Mouse (Mus musculus): ENCODE data around the gene Cttnbp2. TPM values are rescaled to one million over a fixed set of nuclear protein-coding genes. Genes with fewer than 3 reads are reported as not detected.

Cttnbp2 gene
- polyA plus RNA-seq, 1 experiment: not detected

DNA sequence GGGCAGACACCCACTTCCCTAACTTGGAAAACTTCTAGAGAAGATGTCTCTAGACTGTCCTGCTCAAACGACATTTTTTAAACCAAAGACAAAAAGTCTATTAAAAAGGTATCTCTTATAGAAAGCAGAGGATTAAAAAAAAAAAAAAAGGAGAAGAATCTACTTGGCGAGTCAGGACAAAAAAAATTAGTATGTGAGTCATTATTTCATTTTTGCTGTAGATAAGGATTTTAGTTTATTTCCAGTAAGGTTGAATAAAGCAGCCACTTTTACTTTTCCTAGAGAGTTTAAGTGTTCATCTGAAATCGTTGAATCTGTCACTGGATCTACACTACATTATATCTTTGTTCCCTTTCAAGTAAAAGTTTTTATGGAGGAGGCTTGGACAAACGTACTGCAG is 139.9 kb downstream of the Cttnbp2 start:
- no peaks in the 10 kb centered on the region for H3K27me3 ChIP-seq (ENCODE audit: control insufficient read depth, insufficient read depth, insufficient read length)
- H3K4me2 ChIP-seq (ENCODE audit: low read depth): no peak overlapping the region
- H3K36me3 ChIP-seq (ENCODE audit: control insufficient read depth, insufficient read depth): no peaks in the 10 kb centered on the region
- no peak overlapping the region for H3ac ChIP-seq (ENCODE audit: control insufficient read depth, insufficient read length)
- H3K4me3 ChIP-seq: no peak overlapping the region
- TF ChIP-seq TCF12 (IDR thresholded peaks at IDR 0.05; ENCODE audit: insufficient read depth, poor library complexity, severe bottlenecking) (no peak), POLR2A (IDR thresholded peaks at IDR 0.05; ENCODE audit: insufficient read length, low read depth) (no peak), MYOD1 (IDR thresholded peaks at IDR 0.05; ENCODE audit: control insufficient read depth in 1 of 3, insufficient read length in 2 of 3, low read depth in 2 of 3) (no peak), USF1 (IDR thresholded peaks at IDR 0.05; ENCODE audit: low read depth) (no peak), POLR2AphosphoS2 (IDR thresholded peaks at IDR 0.05; ENCODE audit: insufficient read length, low read depth) (no peak), TCF3 (IDR thresholded peaks at IDR 0.05; ENCODE audit: insufficient read length, low read depth) (no peak), MAX (IDR thresholded peaks at IDR 0.05; ENCODE audit: low read depth) (no peak), E2F4 (IDR thresholded peaks at IDR 0.05; ENCODE audit: insufficient read depth) (no peak)
- H3K79me2 ChIP-seq (ENCODE audit: control insufficient read depth, insufficient read depth): no peaks in the 10 kb centered on the region

DNA sequence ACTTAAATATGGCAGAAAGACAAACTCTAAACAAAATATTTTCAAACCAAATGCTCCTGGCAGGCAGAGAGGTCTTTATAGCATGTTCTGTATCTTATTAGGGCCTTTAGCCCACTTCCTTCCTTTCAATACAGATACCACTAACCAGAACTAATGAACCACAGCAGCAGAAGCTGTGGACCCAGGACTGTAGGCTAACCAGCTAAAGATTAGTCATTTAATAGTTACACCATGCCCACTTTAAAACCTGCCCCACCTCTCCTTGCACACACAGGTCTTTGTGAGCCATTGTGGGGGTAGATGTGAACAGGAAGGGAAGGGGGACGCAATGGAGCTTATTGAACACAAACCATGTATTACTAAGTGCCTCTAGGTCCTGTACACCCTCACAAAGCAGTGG is 141.0 kb downstream of the Cttnbp2 start:
- H3K27me3 ChIP-seq (ENCODE audit: control insufficient read depth, insufficient read depth, insufficient read length): no peaks in the 10 kb centered on the region
- H3K4me2 ChIP-seq (ENCODE audit: low read depth): no peak overlapping the region
- TF ChIP-seq POLR2AphosphoS2 (IDR thresholded peaks at IDR 0.05; ENCODE audit: insufficient read length, low read depth) (no peak), POLR2A (IDR thresholded peaks at IDR 0.05; ENCODE audit: insufficient read length, low read depth) (no peak), REST (IDR thresholded peaks at IDR 0.05; ENCODE audit: insufficient read depth, insufficient read length) (no peak), SRF (IDR thresholded peaks at IDR 0.05; ENCODE audit: control insufficient read depth, insufficient read length, low read depth) (no peak)
- no peaks in the 10 kb centered on the region for H3K79me2 ChIP-seq (ENCODE audit: control insufficient read depth, insufficient read depth)
- no peaks in the 10 kb centered on the region for H3K36me3 ChIP-seq (ENCODE audit: control insufficient read depth, insufficient read depth)
- no peak overlapping the region for H3ac ChIP-seq (ENCODE audit: control insufficient read depth, insufficient read length)
- H3K4me3 ChIP-seq: no peak overlapping the region

DNA sequence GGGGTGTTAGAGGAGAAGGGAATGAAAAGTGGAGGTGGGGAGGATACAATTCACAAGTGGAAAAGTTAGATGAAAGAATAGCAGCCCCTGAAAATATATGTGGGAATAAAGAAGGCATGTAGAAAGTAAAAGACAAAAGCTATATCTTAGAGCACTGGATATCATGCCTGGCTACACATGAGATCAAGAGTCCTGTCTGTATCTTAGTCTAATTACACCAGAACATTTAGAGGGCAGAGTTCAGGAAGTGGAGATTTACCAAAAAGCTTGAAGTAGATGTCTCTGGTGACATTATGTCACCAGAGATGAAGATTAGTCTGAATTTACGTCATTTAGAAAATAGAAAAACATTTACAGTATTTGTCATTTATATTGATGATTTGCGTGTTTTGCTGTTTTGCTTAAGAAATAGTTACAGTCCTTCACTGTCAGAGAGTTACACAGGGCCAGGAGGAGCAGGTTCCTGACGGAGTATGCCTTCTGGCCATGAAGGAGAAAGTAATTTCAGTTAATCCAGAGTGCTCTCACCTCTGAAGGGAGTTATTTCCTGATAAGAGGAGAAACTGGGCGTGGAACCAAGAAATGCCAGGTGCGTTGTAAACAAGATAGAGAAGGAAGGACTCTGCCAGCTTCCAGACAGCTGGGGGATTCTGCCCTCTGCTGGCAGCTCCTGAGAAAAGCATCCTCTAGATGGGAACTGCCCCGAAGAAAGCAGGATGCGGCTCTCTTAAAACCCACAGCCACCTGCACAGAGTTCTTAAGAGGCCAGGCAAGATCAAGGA is 142.0 kb downstream of the Cttnbp2 start:
- no peak overlapping the region for H3K4me2 ChIP-seq (ENCODE audit: low read depth)
- TF ChIP-seq TCF3 (IDR thresholded peaks at IDR 0.05; ENCODE audit: insufficient read length, low read depth) (no peak), TCF12 (IDR thresholded peaks at IDR 0.05; ENCODE audit: insufficient read depth, poor library complexity, severe bottlenecking) (no peak), REST (IDR thresholded peaks at IDR 0.05; ENCODE audit: insufficient read depth, insufficient read length) (no peak), POLR2A (IDR thresholded peaks at IDR 0.05; ENCODE audit: insufficient read length, low read depth) (no peak), MAX (IDR thresholded peaks at IDR 0.05; ENCODE audit: low read depth) (no peak), MYOD1 (IDR thresholded peaks at IDR 0.05; ENCODE audit: control insufficient read depth in 1 of 3, insufficient read length in 2 of 3, low read depth in 2 of 3) (no peak), USF1 (IDR thresholded peaks at IDR 0.05; ENCODE audit: low read depth) (no peak), E2F4 (IDR thresholded peaks at IDR 0.05; ENCODE audit: insufficient read depth) (no peak), CEBPB (IDR thresholded peaks at IDR 0.05; ENCODE audit: insufficient read depth, poor library complexity, severe bottlenecking) (no peak), SRF (IDR thresholded peaks at IDR 0.05; ENCODE audit: control insufficient read depth, insufficient read length, low read depth) (no peak), MYOG (IDR thresholded peaks at IDR 0.05; ENCODE audit: control insufficient read depth in 1 of 3, insufficient read depth in 1 of 3, insufficient read length in 2 of 3, low read depth in 2 of 3) (no peak), POLR2AphosphoS2 (IDR thresholded peaks at IDR 0.05; ENCODE audit: insufficient read length, low read depth) (no peak)

DNA sequence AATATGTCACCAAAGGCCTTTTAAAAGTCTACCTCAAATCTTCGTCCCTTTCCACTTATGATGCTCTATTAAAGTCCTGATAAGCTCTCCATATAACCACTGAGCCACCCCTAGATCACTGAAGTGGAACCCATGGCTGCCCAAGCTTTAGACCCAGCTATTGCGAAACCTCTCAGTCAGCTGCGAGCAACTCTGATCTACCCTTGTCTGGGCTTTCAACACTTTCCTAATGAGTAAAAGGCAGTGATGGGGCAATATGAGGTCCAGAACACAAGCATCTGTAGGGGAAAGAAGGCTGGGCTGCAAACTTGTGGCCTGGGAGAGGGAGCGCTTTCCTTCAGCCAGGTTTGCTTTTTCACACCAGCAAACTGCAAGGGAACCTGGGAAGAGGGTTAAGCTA is 144.9 kb downstream of the Cttnbp2 start:
- H3K4me2 ChIP-seq (ENCODE audit: low read depth): no peak overlapping the region
- no peaks in the 10 kb centered on the region for H3K27me3 ChIP-seq (ENCODE audit: control insufficient read depth, insufficient read depth, insufficient read length)
- no peaks in the 10 kb centered on the region for H3K36me3 ChIP-seq (ENCODE audit: control insufficient read depth, insufficient read depth)
- H3K79me2 ChIP-seq (ENCODE audit: control insufficient read depth, insufficient read depth): no peaks in the 10 kb centered on the region
- no peak overlapping the region for H3ac ChIP-seq (ENCODE audit: control insufficient read depth, insufficient read length)
- H3K4me3 ChIP-seq: no peak overlapping the region
- TF ChIP-seq CEBPB (IDR thresholded peaks at IDR 0.05; ENCODE audit: insufficient read depth, poor library complexity, severe bottlenecking) (0 out of 2 replicates have a peak, but pooled peaks have one; percentile 29), MAX (IDR thresholded peaks at IDR 0.05; ENCODE audit: low read depth) (no peak), TCF12 (IDR thresholded peaks at IDR 0.05; ENCODE audit: insufficient read depth, poor library complexity, severe bottlenecking) (no peak)

More for the DNA sequence above, 142.0 kb downstream of the Cttnbp2 start:
- H3K36me3 ChIP-seq (ENCODE audit: control insufficient read depth, insufficient read depth): no peaks in the 10 kb centered on the region
- H3K4me3 ChIP-seq: no peak overlapping the region
- no peaks in the 10 kb centered on the region for H3K79me2 ChIP-seq (ENCODE audit: control insufficient read depth, insufficient read depth)
- no peak overlapping the region for H3ac ChIP-seq (ENCODE audit: control insufficient read depth, insufficient read length)
- H3K27me3 ChIP-seq (ENCODE audit: control insufficient read depth, insufficient read depth, insufficient read length): no peaks in the 10 kb centered on the region

DNA sequence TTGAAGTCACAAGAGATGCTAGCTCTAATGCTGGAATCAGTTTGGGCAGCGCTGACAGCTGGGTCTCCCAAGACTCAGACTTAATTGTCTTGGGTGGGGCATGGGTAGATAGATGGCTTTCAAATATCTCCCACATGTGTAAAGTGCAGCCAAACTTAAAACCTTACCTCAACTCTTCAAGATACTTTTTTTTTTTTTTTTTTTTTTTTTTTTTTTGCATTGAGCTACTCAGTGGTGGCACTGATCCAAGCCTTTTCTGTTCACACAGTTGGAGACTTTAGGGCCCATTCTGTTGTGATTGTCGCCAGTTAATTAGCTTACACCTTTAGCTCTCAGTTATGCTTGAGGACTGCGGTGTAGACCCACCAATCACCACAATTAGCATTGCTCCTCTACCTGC is 145.6 kb downstream of the Cttnbp2 start:
- no peaks in the 10 kb centered on the region for H3K27me3 ChIP-seq (ENCODE audit: control insufficient read depth, insufficient read depth, insufficient read length)
- H3K79me2 ChIP-seq (ENCODE audit: control insufficient read depth, insufficient read depth): no peaks in the 10 kb centered on the region
- no peak overlapping the region for H3K4me2 ChIP-seq (ENCODE audit: low read depth)
- no peak overlapping the region for H3ac ChIP-seq (ENCODE audit: control insufficient read depth, insufficient read length)
- TF ChIP-seq MAX (IDR thresholded peaks at IDR 0.05; ENCODE audit: low read depth): no peak
- no peaks in the 10 kb centered on the region for H3K36me3 ChIP-seq (ENCODE audit: control insufficient read depth, insufficient read depth)
- H3K4me3 ChIP-seq: no peak overlapping the region

All from myocyte (in vitro differentiated cells).